Mouse (Mus musculus) liver, postnatal 0 days (tissue): Measurements from ENCODE around the gene Pex16.

Experiments used
- CTCF ChIP-seq: sonication (generic); IDR thresholded peaks from 2 replicates; pipeline ENCODE4 v1.5.1; 2016; ENCODE audit warnings: antibody characterized with exemption, low read depth
- EP300 ChIP-seq: IDR thresholded peaks from 2 replicates; pipeline ENCODE4 v1.6.1; 2016; ENCODE audit warnings: antibody characterized with exemption, low read depth, mild to moderate bottlenecking

GRCm38 (mm10) chr2:92385113-92386051 lies 10.9 kb downstream of the Pex16 start:
- TF ChIP-seq EP300, result no peak
- TF ChIP-seq CTCF, result no peak
